Mouse (Mus musculus) liver, embryonic 13.5 days (tissue): ENCODE data around the gene Ano5. TPM values are rescaled to one million over a fixed set of nuclear protein-coding genes. Genes with fewer than 3 reads are reported as not detected.
A peak's percentile ranks its signal among the peaks of the same experiment; 100 is the strongest.

Experiments used
- ATAC-seq: fragments of 200-750 bp; cut with Nextera tagmentation; 2 replicates; pipeline ENCODE4 v1.8.0; 2017; ENCODE audit warnings: low read depth, mild to moderate bottlenecking, moderate number of reproducible peaks, moderate library complexity
- DNase-seq: peaks from one replicate; pipeline ENCODE4 v3.0.0; 2022
- H3K27ac ChIP-seq: fragments of 300-500 bp; sonication (generic); 2 replicates; pipeline ENCODE4 v1.5.1; 2015; ENCODE audit warnings: moderate library complexity, mild to moderate bottlenecking, inconsistent platforms
- H3K27me3 ChIP-seq: fragments of 300-500 bp; sonication (generic); 2 replicates; pipeline ENCODE4 v1.6.1; 2015; ENCODE audit warnings: mild to moderate bottlenecking, inconsistent platforms
- H3K36me3 ChIP-seq: fragments of 300-500 bp; sonication (generic); 2 replicates; pipeline ENCODE4 v1.6.1; 2015; ENCODE audit warnings: mild to moderate bottlenecking, inconsistent platforms
- H3K4me1 ChIP-seq: fragments of 300-500 bp; sonication (generic); replicated peaks from 2 replicates; pipeline ENCODE4 v1.6.1; 2015; ENCODE audit warnings: inconsistent platforms
- H3K4me2 ChIP-seq: fragments of 300-500 bp; sonication (generic); 2 replicates; pipeline ENCODE4 v1.6.1; 2015; ENCODE audit warnings: inconsistent platforms, mild to moderate bottlenecking, moderate library complexity
- H3K4me3 ChIP-seq: fragments of 300-500 bp; sonication (generic); replicated peaks from 2 replicates; pipeline ENCODE4 v1.5.1; 2015; ENCODE audit warnings: mild to moderate bottlenecking, inconsistent platforms
- H3K9ac ChIP-seq: fragments of 300-500 bp; sonication (generic); 2 replicates; pipeline ENCODE4 v1.6.1; 2015; ENCODE audit warnings: mild to moderate bottlenecking, inconsistent platforms
- H3K9me3 ChIP-seq: fragments of 300-500 bp; sonication (generic); replicated peaks from 2 replicates; pipeline ENCODE4 v1.6.1; 2016; ENCODE audit warnings: inconsistent platforms
- WGBS: fragments of 180-500 bp; shearing (Covaris S2); methylation state at CpG from one replicate; pipeline ENCODE4 v1.1.7; 2015; ENCODE audit not compliant: insufficient replicate concordance; 5-methylcytosine and 5-hydroxymethylcytosine counted together
- polyA plus RNA-seq: library from polyadenylated mRNA; unstranded; fragments of >200 nt; fragmentation: Nextera tagmentation; extraction: Ambion mirVana; gene quantifications from 2 replicates; pipeline ENCODE4 v1.2.1, GENCODE M21; 2015

The Ano5 gene
- polyA plus RNA-seq, 1 experiment from 2014 or later, result 0.02 TPM

DNA sequence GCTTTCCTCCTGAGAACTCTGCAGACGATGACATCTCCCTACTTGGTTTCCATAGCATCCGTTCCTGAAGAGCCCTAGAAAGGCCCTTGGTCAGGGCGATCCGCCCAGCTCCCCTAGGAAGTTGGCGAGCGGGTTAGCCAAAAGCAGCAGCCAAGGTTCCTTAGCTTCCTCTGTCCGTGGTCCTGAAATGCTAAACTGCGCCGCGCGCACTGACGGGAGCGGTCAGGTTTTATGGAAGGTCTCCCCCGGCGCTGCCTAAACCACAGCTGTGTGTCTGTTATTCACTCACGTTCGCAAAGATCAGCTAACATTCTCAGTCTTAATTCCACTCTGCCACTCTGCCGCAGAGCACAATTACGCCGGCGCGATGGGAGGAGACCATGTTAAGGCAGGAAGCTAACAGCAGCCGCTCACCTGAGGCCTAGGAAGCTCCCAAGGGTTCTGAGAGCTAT, 110.9 kb downstream of the Ano5 start, which contains the start of gene Slc17a6:
Gene Slc17a6, plus strand, starts transcription at position 313 of the 452 bp plus-strand sequence.
- no peaks in the 10 kb centered on the region for H3K36me3 ChIP-seq
- peak; percentile 11 for DNase-seq
- 2% methylated on average over 23 of the region's 23 CpGs for WGBS
- H3K27me3 ChIP-seq, result peaks cover 49% of the 10 kb centered on the region
- H3K4me1 ChIP-seq, result no peaks in the 10 kb centered on the region
- H3K27ac ChIP-seq, result no peak within 1 kb of the TSS
- no peak within 1 kb of the TSS for H3K4me3 ChIP-seq
- H3K9ac ChIP-seq, result no peak within 1 kb of the TSS
- no peaks in the 10 kb centered on the region for H3K9me3 ChIP-seq
- no peak within 1 kb of the TSS for H3K4me2 ChIP-seq
- no peak for ATAC-seq

DNA sequence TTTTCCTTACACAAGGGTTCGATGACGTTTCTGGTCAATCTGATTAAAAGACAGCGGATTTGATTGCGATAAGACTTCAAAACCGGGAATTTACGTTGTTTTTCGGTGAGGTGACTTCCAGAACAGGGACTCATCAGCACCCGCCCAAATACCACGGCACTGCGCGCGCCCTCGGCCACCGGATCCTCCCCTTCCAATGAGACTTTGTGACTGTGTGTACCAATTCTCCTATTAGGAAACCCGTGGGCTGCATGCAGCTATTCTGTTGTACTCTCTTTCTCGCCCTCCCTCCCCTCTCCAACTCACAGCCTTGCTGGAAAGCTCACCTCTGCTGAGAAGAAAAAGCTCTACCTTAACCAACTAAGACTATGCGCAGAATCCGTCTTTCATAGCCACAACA, 111.4 kb downstream of the Ano5 start:
- Histone ChIP-seq H3K4me3 (no peak overlapping the region), H3K9ac (no peak overlapping the region), H3K4me1 (no peaks in the 10 kb centered on the region), H3K27ac (no peak overlapping the region), H3K36me3 (no peaks in the 10 kb centered on the region), H3K9me3 (no peaks in the 10 kb centered on the region), H3K27me3 (peaks cover 54% of the 10 kb centered on the region), H3K4me2 (no peak overlapping the region)
- WGBS, result 3% methylated on average over 18 of the region's 18 CpGs
- DNase-seq (no peak), ATAC-seq (no peak)

DNA sequence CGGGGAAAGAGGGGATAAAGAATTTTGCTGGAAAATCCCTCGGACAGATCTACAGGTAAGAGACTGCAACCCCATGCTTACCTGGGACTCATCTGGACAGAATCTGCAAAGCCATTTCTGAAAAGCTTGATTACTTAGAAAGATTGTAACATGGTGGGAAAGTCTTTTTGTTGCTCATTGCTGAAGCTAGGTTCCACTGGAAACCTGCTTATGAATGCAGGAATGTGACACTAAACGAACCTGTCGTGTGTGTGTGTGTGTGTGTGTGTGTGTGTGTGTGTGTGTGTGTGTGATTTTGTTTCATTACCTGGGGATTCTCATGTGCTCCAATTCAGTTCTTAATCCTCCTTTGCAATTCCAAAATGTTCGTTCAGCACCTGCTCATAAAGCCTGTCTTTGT, 111.8 kb downstream of the Ano5 start:
- DNase-seq (no peak), ATAC-seq (no peak)
- Histone ChIP-seq H3K36me3 (no peaks in the 10 kb centered on the region), H3K27ac (no peak overlapping the region), H3K4me3 (no peak overlapping the region), H3K4me2 (no peak overlapping the region), H3K9ac (no peak overlapping the region), H3K9me3 (no peaks in the 10 kb centered on the region), H3K4me1 (no peaks in the 10 kb centered on the region), H3K27me3 (peaks cover 58% of the 10 kb centered on the region)
- 4% methylated on average over 5 of the region's 5 CpGs for WGBS

DNA sequence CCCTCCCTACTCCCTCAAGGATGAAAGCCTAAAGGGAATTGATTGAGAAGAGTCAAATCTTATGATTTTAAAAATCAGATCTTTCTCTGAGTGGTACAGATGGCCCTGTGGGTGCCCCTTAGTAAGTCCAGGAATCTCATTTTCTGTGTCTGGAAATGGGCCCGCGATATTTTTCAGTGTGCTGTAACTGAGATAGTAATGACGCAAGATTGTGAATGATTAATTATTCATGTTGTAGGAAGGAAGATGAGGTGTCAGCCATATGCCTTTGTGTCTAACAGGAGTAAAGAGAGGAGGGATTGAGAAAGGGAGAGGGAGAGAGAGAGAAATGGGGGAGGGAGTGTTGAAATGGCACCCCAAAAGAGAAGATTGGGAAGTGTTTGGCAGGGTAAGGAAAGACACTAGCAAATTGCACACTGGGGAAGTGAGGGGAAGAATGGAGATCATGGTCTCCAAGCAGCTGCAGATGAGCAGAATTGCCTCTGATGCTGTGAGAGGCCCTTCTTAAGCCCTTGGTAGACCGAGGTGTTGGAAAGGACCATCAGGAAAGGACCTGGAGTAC, 113.6 kb downstream of the Ano5 start:
- peaks cover 72% of the 10 kb centered on the region for H3K27me3 ChIP-seq
- 4% methylated on average over 4 of the region's 4 CpGs for WGBS
- no peak for DNase-seq

DNA sequence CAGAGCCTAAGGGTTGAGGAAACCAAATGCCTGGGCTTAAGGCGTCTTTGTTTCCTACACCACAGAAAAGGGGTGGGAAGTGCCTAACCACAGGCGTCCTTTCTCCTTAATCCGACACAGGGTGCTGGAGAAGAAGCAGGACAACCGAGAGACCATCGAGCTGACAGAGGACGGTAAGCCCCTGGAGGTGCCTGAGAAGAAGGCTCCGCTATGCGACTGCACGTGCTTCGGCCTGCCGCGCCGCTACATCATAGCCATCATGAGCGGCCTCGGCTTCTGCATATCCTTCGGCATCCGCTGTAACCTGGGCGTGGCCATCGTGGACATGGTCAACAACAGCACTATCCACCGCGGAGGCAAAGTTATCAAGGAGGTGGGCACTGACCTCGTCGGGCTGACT, 114.3 kb downstream of the Ano5 start:
- H3K4me1 ChIP-seq, result no peaks in the 10 kb centered on the region
- no peak overlapping the region for H3K27ac ChIP-seq
- H3K9me3 ChIP-seq, result no peaks in the 10 kb centered on the region
- H3K36me3 ChIP-seq, result no peaks in the 10 kb centered on the region
- no peak overlapping the region for H3K4me3 ChIP-seq
- 2% methylated on average over 23 of the region's 23 CpGs for WGBS
- DNase-seq, result no peak
- peaks cover 73% of the 10 kb centered on the region for H3K27me3 ChIP-seq
- no peak for ATAC-seq
- no peak overlapping the region for H3K4me2 ChIP-seq
- no peak overlapping the region for H3K9ac ChIP-seq

More for the DNA sequence above, 113.6 kb downstream of the Ano5 start:
- Histone ChIP-seq H3K9ac (no peak overlapping the region), H3K27ac (no peak overlapping the region), H3K36me3 (no peaks in the 10 kb centered on the region), H3K4me2 (no peak overlapping the region), H3K4me3 (no peak overlapping the region), H3K4me1 (no peaks in the 10 kb centered on the region), H3K9me3 (no peaks in the 10 kb centered on the region)
- ATAC-seq, result no peak

DNA sequence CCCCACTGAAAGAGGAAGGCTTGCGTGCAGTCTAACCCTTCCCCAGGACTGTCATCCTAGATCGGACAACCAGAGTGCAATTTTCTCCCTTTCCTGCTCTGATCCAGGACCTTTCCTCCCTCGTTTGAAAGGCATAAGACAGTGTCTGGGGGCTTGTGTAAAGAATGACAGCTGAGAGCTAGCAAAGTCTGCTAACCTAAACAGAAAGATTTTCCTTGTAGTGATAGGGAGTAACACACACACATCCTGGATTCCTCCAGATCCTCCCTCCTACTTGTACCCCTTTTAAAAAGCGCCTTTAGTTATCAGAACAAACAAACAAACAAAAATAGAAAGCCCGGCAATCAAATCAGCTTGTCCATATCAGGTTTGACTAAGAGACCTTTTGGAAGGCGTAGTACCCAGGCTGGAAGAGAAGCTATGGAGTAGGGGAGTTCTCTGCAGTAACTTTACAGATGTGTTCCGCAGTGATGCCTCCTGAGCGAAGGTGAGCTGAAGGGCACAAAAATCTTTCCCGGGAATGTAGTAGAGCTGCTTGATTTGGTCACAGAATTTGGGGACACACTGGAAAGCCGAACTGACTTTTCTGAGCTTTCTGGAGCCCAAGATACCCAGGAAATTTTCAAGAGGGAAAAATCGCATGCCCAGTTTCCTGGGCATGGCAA, 114.9 kb downstream of the Ano5 start:
- Histone ChIP-seq H3K36me3 (no peaks in the 10 kb centered on the region), H3K9ac (no peak overlapping the region), H3K4me1 (no peaks in the 10 kb centered on the region), H3K9me3 (no peaks in the 10 kb centered on the region), H3K27me3 (peaks cover 73% of the 10 kb centered on the region), H3K27ac (no peak overlapping the region), H3K4me3 (no peak overlapping the region), H3K4me2 (no peak overlapping the region)
- ATAC-seq (no peak), DNase-seq (no peak)
- 7% methylated on average over 11 of the region's 11 CpGs for WGBS

DNA sequence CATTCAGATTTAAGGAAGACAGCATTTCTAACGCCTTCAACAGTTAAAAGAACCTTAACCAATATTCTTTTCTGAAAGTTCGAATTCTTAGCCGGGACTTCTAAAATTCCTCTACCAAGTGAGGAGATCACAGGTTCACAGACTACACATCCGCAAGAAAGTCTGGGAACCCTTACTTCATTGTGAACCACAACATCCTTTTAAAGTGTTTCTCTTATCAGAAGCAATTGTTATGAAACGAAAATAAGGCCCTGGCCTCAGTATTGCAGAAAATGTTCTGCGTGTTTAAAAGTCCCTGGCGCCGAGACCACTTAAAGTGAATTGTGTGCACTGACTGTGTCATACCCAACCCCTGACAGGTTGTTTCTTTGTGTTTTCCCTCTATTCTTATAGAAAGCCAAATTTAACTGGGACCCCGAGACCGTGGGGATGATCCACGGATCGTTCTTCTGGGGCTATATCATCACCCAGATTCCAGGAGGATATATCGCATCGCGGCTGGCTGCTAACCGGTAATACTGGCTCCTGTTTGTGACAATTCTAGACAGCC, 115.7 kb downstream of the Ano5 start:
- Histone ChIP-seq H3K27ac (no peak overlapping the region), H3K4me2 (no peak overlapping the region), H3K4me3 (no peak overlapping the region), H3K9me3 (no peaks in the 10 kb centered on the region), H3K9ac (no peak overlapping the region), H3K4me1 (no peaks in the 10 kb centered on the region), H3K27me3 (peaks cover 72% of the 10 kb centered on the region), H3K36me3 (no peaks in the 10 kb centered on the region)
- ATAC-seq (no peak), DNase-seq (no peak)
- 5% methylated on average over 16 of the region's 16 CpGs for WGBS

DNA sequence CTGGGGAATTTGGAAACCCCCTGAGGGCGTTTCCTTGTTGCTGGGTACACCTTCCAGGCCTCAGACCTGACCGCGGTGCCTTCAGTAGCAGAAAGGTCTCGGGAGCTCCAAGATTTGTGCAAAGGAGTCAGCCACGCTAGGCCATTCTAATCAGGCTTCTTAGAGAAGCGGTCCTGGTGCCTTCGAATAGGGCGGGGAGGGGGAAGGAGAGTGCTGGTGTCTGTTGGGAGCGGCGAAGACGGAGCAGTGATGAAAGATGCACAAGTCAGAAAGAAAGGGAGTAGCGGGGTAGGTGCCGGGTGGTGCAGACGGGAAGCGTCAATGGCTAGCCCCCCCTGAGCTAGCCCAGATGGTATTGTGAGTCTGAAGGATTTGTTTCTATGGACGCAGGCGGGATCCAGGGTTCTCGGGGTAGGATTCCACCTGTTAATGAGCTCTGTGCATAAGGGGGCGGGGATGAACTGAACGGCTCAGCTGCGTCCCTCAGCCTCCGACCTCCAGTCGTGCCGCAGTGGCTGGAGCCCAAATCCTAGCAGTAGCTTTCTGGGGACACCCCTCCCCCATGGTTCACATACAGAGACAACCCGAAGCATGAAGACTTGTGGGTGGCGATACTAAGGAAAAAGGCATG, 116.3 kb downstream of the Ano5 start:
- Histone ChIP-seq H3K27ac (no peak overlapping the region), H3K4me2 (no peak overlapping the region), H3K36me3 (no peaks in the 10 kb centered on the region), H3K4me1 (no peaks in the 10 kb centered on the region), H3K9ac (no peak overlapping the region), H3K9me3 (no peaks in the 10 kb centered on the region), H3K27me3 (peaks cover 66% of the 10 kb centered on the region), H3K4me3 (no peak overlapping the region)
- ATAC-seq (no peak), DNase-seq (no peak)
- WGBS, result 4% methylated on average over 26 of the region's 26 CpGs

DNA sequence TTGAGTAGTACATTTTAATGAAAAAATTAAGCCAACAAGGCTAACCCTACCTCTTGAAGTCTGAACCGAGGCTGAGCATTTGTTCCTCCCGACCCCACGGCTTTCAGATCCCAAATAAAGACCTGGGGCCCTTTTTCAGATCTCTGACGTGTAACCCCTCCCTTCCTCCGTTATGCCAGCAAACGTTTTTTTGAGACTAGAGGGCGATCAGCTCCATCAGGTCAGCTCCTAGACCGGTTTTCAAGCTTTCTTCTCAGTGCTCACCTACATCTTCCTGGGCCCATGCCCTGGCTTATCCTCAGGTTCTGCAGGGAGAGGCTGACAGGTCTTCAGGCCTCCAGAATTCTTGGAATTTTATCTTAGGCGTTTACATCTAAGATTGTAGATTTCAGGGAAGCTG, 116.8 kb downstream of the Ano5 start:
- no peak overlapping the region for H3K9ac ChIP-seq
- WGBS, result 2% methylated on average over 9 of the region's 9 CpGs

DNA sequence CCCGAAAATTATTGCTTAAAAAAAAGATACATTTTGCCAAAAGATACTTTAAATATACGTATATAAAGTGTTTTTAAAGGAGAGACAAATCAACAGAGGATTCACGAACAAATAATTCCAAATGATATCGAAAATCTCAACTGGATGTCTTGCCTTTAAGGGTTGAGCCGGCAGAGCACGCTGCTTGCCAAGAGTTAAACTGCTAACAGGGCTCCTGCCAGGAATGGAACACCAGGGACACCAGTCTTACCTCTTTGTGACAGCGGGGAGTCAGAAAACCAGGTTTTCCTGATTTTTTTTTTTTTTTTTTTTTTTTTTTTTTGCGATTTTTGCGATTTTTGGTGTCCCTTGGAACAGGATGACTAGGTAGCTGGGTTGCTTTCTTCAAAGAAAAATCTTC, 117.5 kb downstream of the Ano5 start:
- peaks cover 58% of the 10 kb centered on the region for H3K27me3 ChIP-seq
- H3K36me3 ChIP-seq, result no peaks in the 10 kb centered on the region
- no peak overlapping the region for H3K4me3 ChIP-seq
- ATAC-seq (no peak), DNase-seq (no peak)
- no peaks in the 10 kb centered on the region for H3K9me3 ChIP-seq
- H3K4me1 ChIP-seq, result no peaks in the 10 kb centered on the region
- H3K9ac ChIP-seq, result no peak overlapping the region
- 3% methylated on average over 9 of the region's 9 CpGs for WGBS
- no peak overlapping the region for H3K27ac ChIP-seq
- H3K4me2 ChIP-seq, result no peak overlapping the region

More for the DNA sequence above, 116.8 kb downstream of the Ano5 start:
- H3K4me1 ChIP-seq, result no peaks in the 10 kb centered on the region
- no peak for ATAC-seq
- H3K36me3 ChIP-seq, result no peaks in the 10 kb centered on the region
- no peaks in the 10 kb centered on the region for H3K9me3 ChIP-seq
- no peak overlapping the region for H3K27ac ChIP-seq
- no peak overlapping the region for H3K4me2 ChIP-seq
- H3K27me3 ChIP-seq, result peaks cover 60% of the 10 kb centered on the region
- no peak for DNase-seq
- no peak overlapping the region for H3K4me3 ChIP-seq

DNA sequence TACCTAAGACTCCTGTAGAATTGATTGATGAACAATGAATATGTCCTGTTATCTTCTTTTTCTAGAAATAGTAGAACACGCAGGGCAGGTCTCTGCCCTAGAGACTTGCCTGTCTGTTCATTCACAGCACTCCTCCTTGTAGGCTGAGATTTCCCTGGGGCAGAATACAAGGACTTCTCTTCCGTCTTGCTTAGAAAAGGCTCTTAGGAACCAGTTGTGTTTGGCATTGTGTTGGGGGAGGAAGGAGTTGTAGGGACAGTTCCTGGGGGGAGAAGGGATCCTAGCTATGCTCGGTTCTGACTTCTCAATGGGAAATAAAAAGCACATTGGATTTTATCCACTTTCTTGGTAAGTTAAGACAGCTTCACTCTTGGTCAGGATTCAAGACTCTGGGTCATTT, 118.4 kb downstream of the Ano5 start:
- H3K4me3 ChIP-seq, result no peak overlapping the region
- peaks cover 49% of the 10 kb centered on the region for H3K27me3 ChIP-seq
- no peak overlapping the region for H3K4me2 ChIP-seq
- WGBS, result 10% methylated on average over 3 of the region's 3 CpGs
- ATAC-seq (no peak), DNase-seq (no peak)
- no peaks in the 10 kb centered on the region for H3K9me3 ChIP-seq
- H3K27ac ChIP-seq, result no peak overlapping the region
- no peak overlapping the region for H3K9ac ChIP-seq
- no peaks in the 10 kb centered on the region for H3K36me3 ChIP-seq
- no peaks in the 10 kb centered on the region for H3K4me1 ChIP-seq
